Mouse (Mus musculus) bone marrow, adult 2 months (tissue): ENCODE results near the gene Epp13.

Experiments used
- CTCF ChIP-seq: fragments of 200-500 bp; IDR thresholded peaks from 2 replicates; pipeline ENCODE4 v1.5.1; 2011; ENCODE audit warnings: low read length, control low read depth; ENCODE audit not compliant: control insufficient read depth, insufficient read depth
- POLR2A ChIP-seq: fragments of 200-500 bp; IDR thresholded peaks from 2 replicates; pipeline ENCODE4 v1.6.1; 2011; ENCODE audit warnings: low read depth, mild to moderate bottlenecking, control low read depth, low read length, borderline replicate concordance; ENCODE audit not compliant: control insufficient read depth

DNA sequence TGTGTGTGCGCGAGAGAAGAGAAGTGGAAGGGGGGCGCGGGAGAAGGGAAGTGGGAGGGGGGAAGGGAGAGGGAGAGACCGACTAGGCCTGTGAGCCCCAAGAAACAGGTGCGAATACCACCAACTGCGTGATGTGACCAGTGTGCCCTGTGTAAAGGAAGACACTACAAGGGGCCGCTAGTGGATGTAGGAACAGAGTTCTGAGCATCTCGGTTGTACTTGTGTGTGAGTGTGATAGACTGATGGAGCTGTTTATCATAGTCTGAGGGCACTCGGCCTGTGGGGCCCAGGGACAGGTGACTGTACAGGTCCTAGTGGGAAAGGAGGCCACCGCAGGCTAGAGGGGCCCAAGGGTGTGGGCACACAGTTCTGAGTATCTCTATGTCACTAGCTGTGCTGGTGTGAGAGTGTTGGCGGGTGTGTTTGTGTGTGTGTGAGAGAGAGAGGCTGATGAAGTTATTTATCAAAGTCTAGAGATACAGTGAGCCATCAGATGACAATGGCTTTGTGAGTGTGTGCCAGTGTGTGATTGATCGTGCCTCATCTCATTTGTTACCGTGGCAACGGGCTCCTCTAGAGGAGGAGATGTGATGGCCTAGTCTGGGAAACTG, 34.5 kb downstream of the Epp13 start:
- TF ChIP-seq CTCF, result no peak
- TF ChIP-seq POLR2A, result no peak
